Mouse (Mus musculus): Measurements from ENCODE around the gene Olfr263.
"Not testable (repeated sequence)": the region's sequence is repeated elsewhere in the genome, so short reads cannot be mapped to it uniquely, and the experiment has no call there.

Olfr263 gene

DNA sequence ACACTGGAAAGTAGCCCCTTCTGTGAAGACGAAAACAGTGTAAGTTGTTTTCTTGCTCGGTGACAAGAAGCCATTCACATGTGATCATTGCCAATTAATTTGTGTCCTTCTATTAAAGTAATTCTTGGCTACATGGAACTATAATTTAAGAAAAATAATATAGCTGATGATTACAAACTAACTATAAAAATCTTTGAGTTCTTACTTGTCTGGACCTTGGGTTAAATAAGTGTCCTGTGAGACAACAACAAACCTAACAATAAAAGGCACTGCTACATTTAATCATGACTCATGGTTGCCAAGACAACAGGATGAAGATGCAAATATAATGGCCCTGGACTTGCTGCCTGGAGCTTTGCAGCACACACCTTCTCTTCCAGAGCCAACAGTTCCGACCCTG lies at the start of gene Olfr263:
Gene Olfr263 (plus strand): TSS at position 301 of the 400 bp plus-strand sequence.
- not testable (repeated sequence) for DNase-seq (ENCODE audit: low spot score in 2 of 2)

DNA sequence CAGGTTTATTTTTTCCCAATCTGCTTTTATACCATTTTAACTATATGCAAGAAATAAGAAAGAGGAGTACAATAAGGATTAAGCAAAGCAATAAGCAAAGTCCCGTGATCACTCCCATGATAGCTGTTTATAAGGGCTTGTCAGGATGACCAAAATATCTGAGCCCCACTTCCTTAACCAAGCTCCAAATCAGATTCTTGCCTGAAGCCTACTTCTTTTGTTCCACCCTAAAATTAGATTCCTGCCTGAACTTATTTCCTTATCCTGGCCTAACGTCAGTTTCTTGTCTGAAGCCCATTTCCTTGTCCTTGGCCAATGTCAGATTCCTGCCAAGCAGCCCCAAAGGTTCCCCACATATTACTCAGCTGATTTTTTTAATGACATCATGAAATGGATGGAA lies 46.8 kb upstream of the Olfr263 start:
- DNase-seq (ENCODE audit: low spot score in 2 of 2), result no peak

DNA sequence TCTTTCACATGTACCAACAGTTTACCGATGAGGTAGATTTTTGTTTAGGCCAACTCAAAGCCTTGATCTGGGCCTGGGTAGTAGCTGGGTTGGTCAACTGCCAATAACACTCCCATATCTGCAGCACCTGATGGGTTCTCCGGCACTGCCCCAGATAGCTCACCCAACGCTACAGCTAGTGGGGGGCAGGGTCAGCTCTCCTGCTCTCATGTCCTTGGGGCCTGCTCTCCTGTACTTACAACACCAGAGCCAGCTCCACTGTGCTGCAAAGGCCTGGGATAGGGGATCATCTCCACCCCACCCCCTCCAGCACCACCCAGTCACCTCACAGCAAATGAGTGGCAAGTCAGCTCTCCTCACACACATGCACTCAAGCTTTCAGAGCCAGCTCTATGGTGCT lies 19.7 kb upstream of the Olfr263 start:
- no peak for DNase-seq (ENCODE audit: low spot score in 2 of 2)

DNA sequence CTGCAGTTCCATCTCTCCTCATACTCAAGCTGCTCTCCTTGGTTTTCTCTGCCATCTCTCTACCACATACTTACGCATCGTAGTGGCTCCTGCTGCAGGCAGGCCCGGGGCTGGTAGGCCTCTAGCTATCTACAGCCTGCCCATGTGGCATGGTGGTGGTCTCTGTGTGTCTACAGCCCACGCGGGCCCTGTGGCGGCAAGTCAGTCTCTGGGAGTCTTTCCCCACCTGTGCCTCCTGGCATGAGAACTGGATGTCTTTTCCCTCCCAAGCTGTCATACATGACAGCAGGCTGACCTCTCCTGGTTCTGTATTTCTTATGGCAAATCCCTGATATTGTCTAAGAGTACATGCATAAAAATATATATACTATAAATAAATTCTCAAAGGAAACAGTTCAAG lies 19.0 kb upstream of the Olfr263 start:
- DNase-seq (ENCODE audit: low spot score in 2 of 2), result no peak

DNA sequence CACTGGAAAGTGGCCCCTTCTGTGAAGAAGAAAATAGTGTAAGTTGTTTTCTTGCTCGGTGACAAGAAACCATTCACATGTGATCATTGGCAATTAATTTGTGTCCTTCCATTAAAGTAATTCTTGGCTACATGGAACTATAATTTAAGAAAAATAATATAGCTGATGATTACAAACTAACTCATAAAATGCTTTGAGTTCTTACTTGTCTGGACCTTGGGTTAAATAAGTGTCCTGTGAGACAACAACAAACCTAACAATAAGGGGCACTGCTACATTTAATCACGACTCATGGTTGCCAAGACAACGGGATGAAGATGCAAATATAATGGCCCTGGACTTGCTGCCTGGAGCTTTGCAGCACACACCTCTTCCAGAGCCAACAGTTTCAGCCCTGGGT lies 18.3 kb upstream of the Olfr263 start, which contains the start of gene Olfr1369-ps1:
Gene Olfr1369-ps1 (plus strand): TSS at position 301 of the 400 bp plus-strand sequence.
- not testable (repeated sequence) for DNase-seq (ENCODE audit: low spot score in 2 of 2)

DNA sequence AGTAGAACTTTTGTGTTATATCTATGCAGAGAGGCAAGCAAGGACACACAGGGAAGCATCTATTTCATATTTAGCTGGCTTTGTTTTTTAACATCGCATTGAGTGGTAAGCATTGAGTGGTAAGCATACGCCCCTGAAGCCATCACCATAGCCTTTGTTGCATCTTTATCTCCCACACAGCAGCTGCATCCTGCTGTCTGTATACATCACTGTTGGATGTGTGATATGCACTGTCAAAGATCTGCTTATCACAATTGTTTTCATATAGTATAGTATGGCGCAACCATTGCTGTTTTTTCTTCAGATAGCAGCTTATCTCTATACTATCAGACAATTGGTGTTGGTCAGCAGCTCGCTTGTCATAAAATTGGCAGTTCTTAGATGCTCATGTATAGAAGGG lies 15.3 kb upstream of the Olfr263 start:
- DNase-seq (ENCODE audit: low spot score in 2 of 2), result no peak

DNA sequence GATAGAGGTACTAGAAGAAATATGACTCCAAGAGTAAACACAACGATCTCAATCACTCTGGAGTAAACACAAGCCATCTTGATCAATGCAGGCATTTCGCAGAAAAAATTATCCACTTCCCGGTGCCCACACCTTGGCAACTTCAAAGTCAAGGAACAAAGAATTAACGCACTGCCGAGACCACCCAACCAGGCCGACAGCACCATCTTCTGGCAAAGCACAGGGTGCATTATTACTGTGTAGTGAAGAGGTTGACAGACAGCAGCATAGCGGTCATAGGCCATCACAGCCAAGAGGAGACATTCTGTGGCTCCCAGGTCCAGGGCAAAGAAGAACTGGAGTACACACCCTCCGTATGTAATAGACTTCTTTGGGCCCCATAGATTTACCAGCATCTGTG lies 13.0 kb downstream of the Olfr263 start:
- DNase-seq (ENCODE audit: low spot score in 2 of 2), result no peak

DNA sequence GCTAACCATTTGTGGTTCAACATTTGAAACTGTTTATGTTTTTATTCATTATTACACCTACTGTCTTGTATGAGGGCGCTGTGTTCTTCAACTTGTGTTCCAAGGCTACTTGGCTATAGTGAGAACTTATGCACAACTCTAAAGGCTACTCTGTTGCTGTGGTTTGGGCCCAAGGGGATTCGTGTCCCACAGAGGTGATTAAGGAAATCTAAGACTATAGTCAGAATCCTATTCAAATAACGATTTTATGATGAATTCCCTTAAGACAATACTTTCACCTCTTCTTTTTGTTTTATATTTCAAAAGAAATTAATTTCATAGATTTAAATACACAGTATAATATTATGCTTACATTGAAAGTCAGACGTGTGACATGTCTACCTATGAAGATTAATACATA lies 16.3 kb downstream of the Olfr263 start, which contains the start of gene Olfr1368:
Gene Olfr1368 (minus strand): TSS at position 101 of the 400 bp plus-strand sequence.
- no peak for DNase-seq (ENCODE audit: low spot score in 2 of 2)

DNA sequence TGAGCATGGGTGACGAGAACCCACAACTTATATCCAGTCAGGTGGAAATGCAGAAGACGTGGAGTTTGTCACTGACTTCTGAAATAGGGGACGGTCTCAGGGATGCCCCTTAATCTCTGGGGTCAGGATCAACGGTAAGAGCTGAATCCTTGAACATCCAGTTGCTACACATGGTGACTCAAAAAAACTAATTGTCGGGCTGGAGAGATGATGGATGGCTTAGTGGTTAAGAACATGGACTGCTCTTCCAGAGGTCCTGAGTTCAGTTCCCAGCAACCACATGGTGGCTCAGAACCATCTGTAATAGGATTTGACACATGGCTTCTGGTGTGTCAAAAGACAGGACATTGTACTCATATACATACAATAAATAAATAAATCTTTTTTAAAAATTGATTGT lies 26.4 kb downstream of the Olfr263 start:
- no peak for DNase-seq (ENCODE audit: low spot score in 2 of 2)

DNA sequence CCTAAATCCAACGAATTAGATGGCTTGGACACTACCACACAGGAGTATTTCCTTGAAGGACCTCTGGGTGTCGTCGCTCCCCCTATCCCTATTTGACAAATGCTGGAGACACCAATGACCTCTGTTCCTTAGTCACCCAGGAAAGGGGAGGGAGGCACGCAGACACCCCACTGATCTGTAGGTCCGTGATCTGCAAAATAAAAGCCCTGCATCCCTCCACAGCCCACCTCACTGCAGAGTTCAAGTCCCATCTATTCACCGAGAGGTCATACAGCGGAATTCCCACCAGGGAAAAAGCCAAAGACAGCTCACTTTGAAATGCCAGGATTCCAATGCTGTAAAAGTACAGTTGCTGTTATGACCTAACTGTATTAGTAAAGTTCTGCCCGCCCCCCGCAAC lies 28.6 kb downstream of the Olfr263 start:
- no peak for DNase-seq (ENCODE audit: low spot score in 2 of 2)

DNA sequence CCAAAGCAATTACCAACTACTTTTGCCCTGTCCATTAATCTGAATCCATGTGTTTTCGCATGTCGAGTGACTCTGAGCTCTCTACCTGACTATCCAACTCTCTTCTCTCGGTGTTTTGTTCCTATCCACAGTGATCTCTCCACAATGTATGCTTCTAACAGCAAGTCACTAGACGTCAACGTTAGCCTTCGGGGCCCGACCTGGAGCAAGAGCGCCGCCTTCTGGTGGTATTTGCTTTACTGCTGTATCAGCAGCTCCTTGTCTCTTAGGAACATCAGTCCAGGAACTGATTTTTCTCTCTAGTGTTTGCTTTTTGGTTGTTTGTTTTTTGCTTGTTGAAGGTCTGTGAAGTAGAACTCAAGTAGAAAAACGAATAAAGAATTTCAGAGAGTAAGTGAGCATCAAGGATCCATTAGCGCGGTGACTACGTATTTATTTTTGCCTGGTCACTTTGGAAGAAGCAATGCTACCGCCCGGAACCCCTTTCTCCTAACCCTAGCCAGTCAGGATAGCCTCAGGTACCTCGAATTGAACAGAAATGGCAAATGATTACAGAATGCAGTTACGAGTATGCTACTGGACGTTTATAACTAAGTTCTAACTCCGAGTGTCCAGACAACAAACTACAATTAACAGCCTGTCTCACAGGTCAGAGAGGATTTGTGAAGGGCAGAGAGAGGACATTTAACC lies 29.5 kb downstream of the Olfr263 start:
- peak; percentile 81 to 93 for DNase-seq (ENCODE audit: low spot score in 2 of 2)

DNA sequence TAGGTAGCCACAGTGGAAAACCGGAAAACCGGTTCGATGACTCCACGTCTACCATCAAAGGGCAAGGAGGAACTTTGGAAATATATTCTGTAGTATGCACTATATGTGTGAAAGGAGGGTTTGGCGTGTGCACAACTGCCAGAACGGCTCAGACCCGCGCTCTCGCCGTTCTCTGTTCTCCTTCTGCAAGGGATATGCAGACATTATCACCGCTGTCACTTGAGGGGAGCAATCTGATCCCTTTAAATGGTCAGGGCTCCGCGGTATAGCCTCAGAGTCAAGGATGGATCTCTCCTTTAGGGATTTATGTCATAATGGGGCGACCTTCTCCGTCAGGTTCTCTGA lies 30.0 kb downstream of the Olfr263 start:
- no peak for DNase-seq (ENCODE audit: low spot score in 2 of 2)

DNA sequence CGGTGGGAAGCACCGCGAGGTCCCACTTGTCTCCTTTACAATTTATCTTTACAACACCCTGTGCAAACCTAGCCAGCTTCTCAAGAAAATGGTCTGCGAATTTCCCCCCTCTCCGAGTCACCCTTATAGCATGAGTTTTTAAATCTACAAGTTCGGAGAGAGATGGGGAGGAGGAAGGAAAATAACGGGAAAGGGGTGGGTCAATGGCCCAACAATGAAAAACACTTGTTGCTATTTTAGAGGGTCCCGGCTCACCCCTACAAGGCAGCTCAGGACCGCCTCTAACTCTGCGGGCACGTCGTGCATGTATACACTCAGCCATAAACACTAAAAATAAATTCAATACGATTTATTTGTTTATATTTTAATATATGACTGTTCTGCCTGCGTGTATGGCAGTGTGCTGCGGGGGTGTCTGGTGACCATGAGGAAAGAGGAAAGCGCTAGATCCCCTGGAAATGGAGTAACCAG lies 30.6 kb downstream of the Olfr263 start:
- no peak for DNase-seq (ENCODE audit: low spot score in 2 of 2)

DNA sequence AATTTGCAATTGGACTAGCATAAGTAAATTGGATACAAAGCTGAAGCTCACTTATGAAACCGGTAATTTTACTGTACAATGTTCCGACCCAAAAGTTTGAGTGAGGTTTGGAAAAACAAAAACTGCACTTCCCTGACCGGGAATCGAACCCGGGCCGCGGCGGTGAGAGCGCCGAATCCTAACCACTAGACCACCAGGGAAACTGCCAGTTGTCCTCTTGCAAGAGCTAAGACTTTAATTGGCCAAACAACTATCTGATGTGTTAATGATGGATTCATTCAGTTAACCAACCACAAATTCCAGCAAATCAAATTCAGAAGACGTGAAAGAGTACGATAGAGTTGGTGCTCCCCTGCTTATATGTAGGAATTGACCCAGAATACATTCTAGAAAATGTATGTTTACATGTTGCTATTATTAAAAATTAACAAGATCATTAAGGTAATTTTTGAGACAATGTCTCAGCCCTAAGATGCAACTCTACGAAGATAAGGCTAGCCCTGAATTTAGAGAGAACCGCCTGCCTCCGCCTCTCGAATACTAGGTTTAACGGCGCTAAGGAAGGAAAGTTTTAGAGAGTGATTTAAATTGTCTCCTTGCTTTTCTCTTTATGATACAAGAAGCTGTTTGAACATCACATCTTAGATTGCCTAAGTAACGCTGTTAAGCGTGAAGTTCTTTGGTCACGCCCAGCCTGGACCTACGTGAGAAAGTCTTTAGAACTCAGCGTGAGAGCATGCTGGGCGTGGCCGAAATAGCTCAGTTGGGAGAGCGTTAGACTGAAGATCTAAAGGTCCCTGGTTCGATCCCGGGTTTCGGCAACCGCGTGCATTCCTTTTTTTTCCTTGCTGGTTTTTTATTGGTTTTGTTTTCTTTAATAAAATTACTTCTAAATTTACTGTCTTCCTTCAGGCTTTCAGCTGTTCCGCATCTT lies 31.5 kb downstream of the Olfr263 start:
- peak; percentile 91 to 97 for DNase-seq (ENCODE audit: low spot score in 2 of 2)

DNA sequence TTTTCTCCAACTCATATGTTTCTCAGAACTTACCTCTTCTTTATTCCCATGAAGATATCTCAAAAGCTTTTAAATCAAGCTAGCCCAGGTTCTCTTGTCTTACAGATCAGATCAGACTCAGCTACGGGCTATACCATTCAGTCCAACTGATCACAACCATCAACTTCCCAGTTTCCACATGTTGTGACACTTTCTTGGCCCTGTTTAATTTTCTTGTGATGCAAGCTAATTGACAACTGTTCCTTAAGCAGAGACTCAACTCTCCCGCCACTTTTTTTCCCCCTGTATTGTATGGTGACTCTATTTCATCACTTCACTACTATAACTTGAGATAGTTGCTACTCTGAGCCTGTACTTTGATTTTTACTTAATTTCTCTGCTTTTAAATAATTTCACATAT lies 32.2 kb downstream of the Olfr263 start:
- DNase-seq (ENCODE audit: low spot score in 2 of 2), result peak in 1 of 2 experiments; percentile 40

DNA sequence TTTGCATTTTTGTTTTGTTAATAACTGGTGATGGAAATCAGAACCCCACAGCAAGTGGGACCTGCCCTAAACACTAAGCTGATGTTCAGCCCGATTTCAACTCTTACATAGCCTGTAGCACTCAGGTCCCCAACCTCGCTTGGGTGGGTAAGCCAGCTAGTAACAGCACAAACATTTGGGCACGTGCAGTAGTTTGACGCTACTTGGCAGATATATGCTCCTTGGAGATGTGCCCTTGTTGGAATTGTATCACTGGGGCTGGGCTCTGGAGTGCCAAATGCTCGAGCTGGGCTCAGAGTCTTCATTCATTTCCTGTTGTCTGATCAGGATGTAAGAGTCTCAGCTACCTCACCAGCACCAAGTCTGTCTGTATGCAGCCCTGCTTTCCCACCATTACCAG lies 33.2 kb downstream of the Olfr263 start:
- DNase-seq (ENCODE audit: low spot score in 2 of 2), result peak in 1 of 2 experiments; percentile 52

DNA sequence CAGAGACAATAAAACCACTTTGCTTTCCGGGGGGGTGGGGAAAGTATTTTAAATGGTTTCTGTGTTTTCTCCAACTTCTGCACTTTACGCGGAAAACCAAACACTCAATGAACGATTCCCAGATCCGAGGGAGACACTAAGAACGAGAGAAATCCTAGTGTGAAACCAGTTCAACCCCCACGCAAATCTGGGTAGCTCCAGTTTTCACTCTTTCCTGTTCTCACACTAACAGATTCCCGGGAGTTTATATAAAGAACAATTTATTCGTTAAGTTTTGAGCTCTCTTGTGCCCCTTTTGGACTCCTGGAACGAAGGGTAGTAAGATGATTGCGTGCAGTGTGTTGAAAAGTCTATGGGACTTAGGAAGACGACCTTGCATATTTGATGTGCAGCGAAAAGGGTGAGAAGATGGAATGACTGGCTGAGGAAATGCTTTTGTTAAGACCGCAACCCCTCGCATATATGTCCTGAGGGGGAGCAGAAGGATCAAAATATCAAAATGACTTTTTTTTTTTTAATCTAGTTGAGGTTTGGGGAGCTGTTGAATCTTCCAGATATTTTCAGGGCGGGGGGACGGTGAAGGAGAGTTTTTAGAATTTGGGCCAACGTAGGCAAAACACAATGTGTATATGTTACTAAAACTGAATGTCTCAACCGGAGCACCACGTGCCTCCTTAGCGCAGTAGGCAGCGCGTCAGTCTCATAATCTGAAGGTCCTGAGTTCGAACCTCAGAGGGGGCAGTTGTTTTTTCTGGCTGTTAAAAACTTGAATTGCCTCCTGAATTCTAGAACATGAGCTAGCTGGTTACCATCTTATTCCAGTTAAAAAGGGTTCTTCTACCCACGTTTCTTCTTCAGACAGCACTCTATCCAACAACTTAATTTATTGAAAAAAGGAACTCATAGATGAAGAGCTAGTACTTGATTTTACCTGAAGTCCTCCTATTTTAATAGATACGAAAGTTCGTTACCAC lies 37.8 kb downstream of the Olfr263 start:
- DNase-seq (ENCODE audit: low spot score in 2 of 2), result peak; percentile 83 to 91

DNA sequence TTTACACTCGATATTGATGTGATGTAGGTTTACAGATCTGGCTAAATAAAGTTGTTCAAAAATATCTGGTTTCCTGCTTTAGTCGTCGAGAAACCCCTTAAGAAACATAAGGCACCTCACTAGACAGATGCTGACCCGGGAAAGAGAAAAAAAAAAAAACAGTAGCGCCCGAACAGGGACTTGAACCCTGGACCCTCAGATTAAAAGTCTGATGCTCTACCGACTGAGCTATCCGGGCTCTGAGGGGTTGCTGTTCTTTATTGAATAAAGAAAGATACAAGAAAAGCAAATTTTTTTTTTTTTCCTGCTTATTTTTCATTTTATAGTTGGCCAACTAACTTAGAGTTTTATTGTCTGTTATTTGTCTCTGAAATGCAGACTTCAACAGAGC lies 38.5 kb downstream of the Olfr263 start:
- peak in 1 of 2 experiments; percentile 67 for DNase-seq (ENCODE audit: low spot score in 2 of 2)

DNA sequence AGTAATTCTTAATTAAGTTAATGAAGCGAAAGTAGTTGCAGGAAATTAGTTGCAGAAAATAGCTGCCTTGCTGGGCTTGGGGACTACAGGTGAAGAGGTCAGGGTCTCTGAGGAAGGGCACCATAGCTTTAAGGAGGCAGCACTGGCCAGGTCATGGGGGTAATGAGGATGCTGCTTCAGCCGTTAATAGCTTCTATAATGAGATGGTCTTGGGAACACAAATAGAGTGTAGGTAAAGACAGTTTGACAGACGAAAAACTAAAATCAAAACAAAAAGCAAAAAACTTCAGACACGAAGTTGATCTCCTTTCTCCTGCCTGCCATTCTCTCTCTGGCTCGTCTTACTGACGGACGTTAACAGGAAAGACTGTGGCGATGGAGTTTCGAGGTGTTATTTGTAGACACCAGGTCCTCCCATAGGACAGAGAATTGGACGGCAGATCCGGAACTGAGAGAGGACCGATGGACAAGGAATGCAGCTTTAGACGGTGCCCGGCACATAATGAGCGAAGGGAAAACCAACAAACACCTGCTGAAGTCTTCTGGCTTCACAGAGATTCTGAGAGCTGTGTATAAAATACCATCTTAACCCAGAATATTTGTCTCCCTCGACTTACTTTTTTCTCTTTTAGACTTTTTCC lies 39.1 kb downstream of the Olfr263 start:
- DNase-seq (ENCODE audit: low spot score in 2 of 2), result peak; percentile 37 to 71

DNA sequence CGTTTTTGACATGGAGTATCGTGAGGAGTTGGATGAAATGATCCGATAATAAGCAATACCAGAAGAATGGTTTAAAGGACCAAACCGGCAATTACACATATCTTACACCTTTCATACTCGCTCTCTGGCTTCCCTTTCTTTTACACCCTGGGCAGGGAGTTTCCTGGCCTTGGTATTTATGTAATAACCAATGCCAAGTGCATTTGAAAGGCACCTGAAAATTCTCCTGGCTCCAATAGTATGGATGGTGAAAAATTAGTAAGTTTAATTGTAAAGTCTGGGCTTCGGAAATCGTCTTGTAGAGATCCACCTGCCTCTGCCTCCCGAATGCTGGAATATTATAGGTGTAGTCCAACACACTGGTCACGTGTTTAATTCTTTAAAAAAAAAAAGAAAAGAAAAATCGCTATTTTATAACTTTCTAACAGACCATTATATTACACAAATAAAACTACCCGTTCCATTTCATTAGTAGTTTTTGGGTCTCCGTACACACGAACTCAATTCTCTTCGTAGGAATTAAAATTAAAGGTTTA lies 39.8 kb downstream of the Olfr263 start:
- no peak for DNase-seq (ENCODE audit: low spot score in 2 of 2)
